Mouse (Mus musculus) liver, adult 2 months (tissue): ENCODE results near the gene Pkmyt1. TPM values are rescaled to one million over a fixed set of nuclear protein-coding genes. Genes with fewer than 3 reads are reported as not detected.

Source experiments
- DNase-seq: peaks from one replicate; pipeline ENCODE4 v3.0.0-alpha.2; 2011; ENCODE audit warnings: low read depth, low spot score; ENCODE audit errors: extremely low read depth
- H3K27ac ChIP-seq: fragments of 200-500 bp; replicated peaks from 2 replicates; pipeline ENCODE4 v1.5.1; 2012; ENCODE audit warnings: low read depth, mild to moderate bottlenecking, control low read depth, inconsistent platforms, low read length; ENCODE audit not compliant: insufficient read depth
- H3K27me3 ChIP-seq: fragments of 200-500 bp; 2 replicates; pipeline ENCODE4 v1.6.1; 2012; ENCODE audit warnings: mild to moderate bottlenecking, moderate library complexity, low read length, inconsistent platforms; ENCODE audit not compliant: control insufficient read depth, insufficient read depth
- H3K36me3 ChIP-seq: fragments of 200-500 bp; 2 replicates; pipeline ENCODE4 v1.6.1; 2012; ENCODE audit warnings: low read length, inconsistent platforms; ENCODE audit not compliant: control insufficient read depth, insufficient read depth
- H3K4me1 ChIP-seq: fragments of 200-500 bp; 2 replicates; pipeline ENCODE4 v1.6.1; 2011; ENCODE audit warnings: low read length; ENCODE audit not compliant: control insufficient read depth, insufficient read depth
- H3K4me3 ChIP-seq: fragments of 200-500 bp; 2 replicates; pipeline ENCODE4 v1.5.1; 2011; ENCODE audit warnings: low read depth, mild to moderate bottlenecking, control low read depth, low read length, moderate library complexity; ENCODE audit not compliant: insufficient read depth
- H3K79me2 ChIP-seq: fragments of 200-500 bp; 2 replicates; pipeline ENCODE4 v1.6.1; 2012; ENCODE audit warnings: inconsistent platforms, mild to moderate bottlenecking, low read length, moderate library complexity; ENCODE audit not compliant: control insufficient read depth, insufficient read depth
- H3K9ac ChIP-seq: fragments of 200-500 bp; 2 replicates; pipeline ENCODE4 v1.6.1; 2012; ENCODE audit warnings: low read depth, mild to moderate bottlenecking, control low read depth, inconsistent platforms, low read length
- CTCF ChIP-seq: fragments of 200-500 bp; IDR thresholded peaks from 2 replicates; pipeline ENCODE4 v1.5.1; 2011; ENCODE audit warnings: low read depth, low read length, control low read depth
- POLR2A ChIP-seq: fragments of 200-500 bp; IDR thresholded peaks from 2 replicates; pipeline ENCODE4 v1.6.1; 2011; ENCODE audit warnings: low read length, control low read depth; ENCODE audit not compliant: insufficient read depth; ENCODE audit errors: extremely low read depth
- WGBS: fragments of 180-500 bp; shearing (Covaris S2); methylation state at CpG from one replicate; pipeline ENCODE4 v1.1.7; 2018; 5-methylcytosine and 5-hydroxymethylcytosine counted together
- polyA plus RNA-seq: library from polyadenylated mRNA; depleted of rRNA; stranded (reverse); fragments of >200 nt; gene quantifications from 2 replicates; pipeline ENCODE4 v1.2.3, GENCODE M21; 2012
- total RNA-seq: library from RNA; depleted of rRNA; stranded (reverse); fragments of >200 nt; gene quantifications from 2 replicates; pipeline ENCODE4 v1.2.3, GENCODE M21; 2014

The Pkmyt1 gene
- total and polyA plus RNA-seq, 2 experiments: 0.18 to 2.6 TPM

GRCm38 (mm10) chr17:23695801-23696200 is 30.3 kb upstream of the Pkmyt1 start:
- WGBS: 66% methylated on average over 3 of the region's 3 CpGs
- no peak overlapping the region for H3K27ac ChIP-seq
- TF ChIP-seq CTCF (no peak), POLR2A (no peak)
- H3K4me3 ChIP-seq: no peak overlapping the region
- no peaks in the 10 kb centered on the region for H3K4me1 ChIP-seq
- DNase-seq: no peak
- H3K36me3 ChIP-seq: no peaks in the 10 kb centered on the region
- H3K27me3 ChIP-seq: 0 out of 2 replicates have a peak, but pooled peaks cover 2% of the 10 kb centered on the region
- no peak overlapping the region for H3K9ac ChIP-seq
- H3K79me2 ChIP-seq: no peaks in the 10 kb centered on the region

- 2% methylated on average over 72 of the region's 101 CpGs for WGBS
- Histone ChIP-seq H3K36me3 (no peaks in the 10 kb centered on the region), H3K27ac (no peak overlapping the region), H3K4me3 (peak overlapping the region; percentile 55), H3K4me1 (no peaks in the 10 kb centered on the region), H3K79me2 (no peaks in the 10 kb centered on the region), H3K9ac (peak overlapping the region; percentile 68), H3K27me3 (0 out of 2 replicates have a peak, but pooled peaks cover 2% of the 10 kb centered on the region)
- TF ChIP-seq CTCF: no peak
- TF ChIP-seq POLR2A: no peak
- peak; percentile 15 for DNase-seq
Observed at GRCm38 (mm10) chr17:23699131-23700077, 26.7 kb upstream of the Pkmyt1 start.

GRCm38 (mm10) chr17:23700079-23700478 is 26.1 kb upstream of the Pkmyt1 start:
- TF ChIP-seq CTCF (peak; percentile 86), POLR2A (no peak)
- Histone ChIP-seq H3K27me3 (peaks cover 2% of the 10 kb centered on the region; the same call in 1 of the 2 replicates), H3K4me1 (no peaks in the 10 kb centered on the region), H3K27ac (no peak overlapping the region), H3K36me3 (no peaks in the 10 kb centered on the region), H3K4me3 (peak overlapping the region; percentile 55), H3K79me2 (no peaks in the 10 kb centered on the region), H3K9ac (peak overlapping the region; percentile 68)
- DNase-seq: peak; percentile 91
- WGBS: under 1% methylated on average over 28 of the region's 28 CpGs

- H3K27me3 ChIP-seq: no peaks in the 10 kb centered on the region; the same call in 1 of the 2 replicates
Observed at GRCm38 (mm10) chr17:23703301-23703700, 22.8 kb upstream of the Pkmyt1 start.

GRCm38 (mm10) chr17:23704741-23705140 is 21.4 kb upstream of the Pkmyt1 start:
- WGBS: 71% methylated on average over 7 of the region's 7 CpGs
- no peak for TF ChIP-seq POLR2A
- no peak for TF ChIP-seq CTCF
- no peak overlapping the region for H3K4me3 ChIP-seq
- no peak for DNase-seq
- H3K36me3 ChIP-seq: no peaks in the 10 kb centered on the region
- no peaks in the 10 kb centered on the region for H3K4me1 ChIP-seq
- H3K27me3 ChIP-seq: no peaks in the 10 kb centered on the region; the same call in 1 of the 2 replicates
- H3K9ac ChIP-seq: no peak overlapping the region
- no peak overlapping the region for H3K27ac ChIP-seq
- no peaks in the 10 kb centered on the region for H3K79me2 ChIP-seq

More at GRCm38 (mm10) chr17:23703301-23703700, 22.8 kb upstream of the Pkmyt1 start:
- H3K79me2 ChIP-seq: no peaks in the 10 kb centered on the region
- no peak overlapping the region for H3K4me3 ChIP-seq
- DNase-seq: no peak
- no peak overlapping the region for H3K27ac ChIP-seq
- no peak overlapping the region for H3K9ac ChIP-seq
- H3K4me1 ChIP-seq: no peaks in the 10 kb centered on the region
- 89% methylated on average over 9 of the region's 9 CpGs for WGBS
- TF ChIP-seq CTCF (no peak), POLR2A (no peak)
- no peaks in the 10 kb centered on the region for H3K36me3 ChIP-seq
